Mouse (Mus musculus): Measurements from ENCODE around the gene Pnkd.

Gene Pnkd

GRCm38 (mm10) chr1:74284543-74285160 lies at the start of gene Pnkd, which contains the start of gene Aamp:
Pnkd (plus strand) TSS chr1:74284930.
Aamp (minus strand) TSS chr1:74284738.
- peak; percentile 97 to 100 for DNase-seq

- peak; percentile 97 to 98 for DNase-seq
These were observed 48.7 kb upstream of the Pnkd start, which contains the start of gene Arpc2 for GRCm38 (mm10) chr1:74235938-74236589. Arpc2 (plus strand) TSS chr1:74236084.

GRCm38 (mm10) chr1:74236590-74237317 lies 48.0 kb upstream of the Pnkd start:
- peak; percentile 57 to 61 for DNase-seq

- DNase-seq = no peak
These were observed 47.1 kb upstream of the Pnkd start for GRCm38 (mm10) chr1:74237671-74238070.

- no peak for DNase-seq
These were observed 46.6 kb upstream of the Pnkd start for GRCm38 (mm10) chr1:74238136-74238535.

GRCm38 (mm10) chr1:74239162-74239561 lies 45.6 kb upstream of the Pnkd start:
- no peak for DNase-seq

GRCm38 (mm10) chr1:74239618-74240017 lies 45.1 kb upstream of the Pnkd start:
- DNase-seq = peak in 1 of 2 experiments; percentile 32

- DNase-seq = no peak
These were observed 44.4 kb upstream of the Pnkd start for GRCm38 (mm10) chr1:74240311-74240710.

- no peak for DNase-seq
These were observed 43.9 kb upstream of the Pnkd start for GRCm38 (mm10) chr1:74240832-74241231.

- DNase-seq = no peak
These were observed 39.2 kb upstream of the Pnkd start for GRCm38 (mm10) chr1:74245525-74245924.

GRCm38 (mm10) chr1:74248799-74249198 lies 35.9 kb upstream of the Pnkd start:
- peak; percentile 30 to 33 for DNase-seq

- DNase-seq = peak in 1 of 2 experiments; percentile 18
These were observed 35.3 kb upstream of the Pnkd start for GRCm38 (mm10) chr1:74249331-74249980.

- DNase-seq = no peak
These were observed 34.6 kb upstream of the Pnkd start for GRCm38 (mm10) chr1:74250096-74250495.

GRCm38 (mm10) chr1:74255704-74256345 lies 28.9 kb upstream of the Pnkd start:
- no peak for DNase-seq

GRCm38 (mm10) chr1:74256782-74257181 lies 27.9 kb upstream of the Pnkd start:
- DNase-seq = no peak

- no peak for DNase-seq
These were observed 22.2 kb upstream of the Pnkd start for GRCm38 (mm10) chr1:74262510-74262909.

- DNase-seq = no peak
These were observed 16.0 kb upstream of the Pnkd start for GRCm38 (mm10) chr1:74268750-74269149.

- no peak for DNase-seq
These were observed 13.1 kb upstream of the Pnkd start for GRCm38 (mm10) chr1:74271659-74272058.

- DNase-seq = no peak
These were observed 9.7 kb upstream of the Pnkd start for GRCm38 (mm10) chr1:74275015-74275414.

- DNase-seq = no peak
These were observed 7.7 kb upstream of the Pnkd start for GRCm38 (mm10) chr1:74277041-74277440.

- DNase-seq = no peak
These were observed 6.7 kb upstream of the Pnkd start for GRCm38 (mm10) chr1:74277883-74278537.

GRCm38 (mm10) chr1:74278538-74278937 lies 6.2 kb upstream of the Pnkd start, which contains the start of gene Gpbar1:
Gpbar1 (plus strand) TSS chr1:74278550.
- DNase-seq = no peak
